Mouse (Mus musculus) embryonic fibroblast, embryonic 13.5 days (primary cell): ENCODE results near the gene Nrl. TPM values are rescaled to one million over a fixed set of nuclear protein-coding genes. Genes with fewer than 3 reads are reported as not detected.

Experiments
- H3K27ac ChIP-seq: 2 replicates; pipeline ENCODE4 v1.5.1; 2012; ENCODE audit warnings: low read length, control low read depth, inconsistent platforms; ENCODE audit not compliant: insufficient read depth
- H3K4me1 ChIP-seq: 2 replicates; pipeline ENCODE4 v1.6.1; 2011; ENCODE audit warnings: low read length; ENCODE audit not compliant: control insufficient read depth, insufficient read depth
- H3K4me3 ChIP-seq: 2 replicates; pipeline ENCODE4 v1.5.1; 2011; ENCODE audit warnings: mild to moderate bottlenecking, control low read depth, low read length; ENCODE audit not compliant: insufficient read depth
- CTCF ChIP-seq: IDR thresholded peaks from 2 replicates; pipeline ENCODE4 v1.5.1; 2011; ENCODE audit warnings: mild to moderate bottlenecking, control low read depth, low read length, moderate library complexity, borderline replicate concordance; ENCODE audit not compliant: insufficient read depth
- POLR2A ChIP-seq: IDR thresholded peaks from 2 replicates; pipeline ENCODE4 v1.6.1; 2011; ENCODE audit warnings: low read depth, mild to moderate bottlenecking, control low read depth, low read length, moderate library complexity
- polyA plus RNA-seq: library from polyadenylated mRNA; stranded (reverse); fragments of >200 nt; gene quantifications from 2 replicates; pipeline ENCODE4 v1.2.4, GENCODE M21; 2011; ENCODE audit warnings: low read depth; ENCODE audit not compliant: missing spikeins, insufficient read length

The Nrl gene
- polyA plus RNA-seq, 1 experiment, result not detected

- TF ChIP-seq CTCF (no peak), POLR2A (peak; percentile 34; the same call in 1 of the 2 replicates)
- Histone ChIP-seq H3K4me3 (peak overlapping the region; percentile 83), H3K27ac (peak overlapping the region; percentile 23; the same call in 1 of the 2 replicates), H3K4me1 (0 out of 2 replicates have a peak, but pooled peaks cover 2% of the 10 kb centered on the region)
These were observed 16.1 kb upstream of the Nrl start for GRCm38 (mm10) chr14:55540787-55541321.

GRCm38 (mm10) chr14:55540067-55540786 is 15.4 kb upstream of the Nrl start, which contains the start of gene Pck2:
TSS of gene Pck2 (plus strand) at chr14:55540266.
- H3K4me1 ChIP-seq, result 0 out of 2 replicates have a peak, but pooled peaks cover 2% of the 10 kb centered on the region
- TF ChIP-seq CTCF (no peak), POLR2A (peak; percentile 92)
- peak within 1 kb of the TSS; percentile 95 for H3K27ac ChIP-seq

GRCm38 (mm10) chr14:55536116-55536745 is 11.4 kb upstream of the Nrl start:
- H3K4me1 ChIP-seq, result no peaks in the 10 kb centered on the region

More at GRCm38 (mm10) chr14:55540067-55540786, 15.4 kb upstream of the Nrl start, which contains the start of gene Pck2:
- peak within 1 kb of the TSS; percentile 83 for H3K4me3 ChIP-seq

GRCm38 (mm10) chr14:55527940-55528339 is 3.2 kb upstream of the Nrl start:
- TF ChIP-seq POLR2A (no peak), CTCF (no peak)
- Histone ChIP-seq H3K4me1 (no peaks in the 10 kb centered on the region), H3K27ac (no peak overlapping the region), H3K4me3 (no peak overlapping the region)

More at GRCm38 (mm10) chr14:55536116-55536745, 11.4 kb upstream of the Nrl start:
- H3K4me3 ChIP-seq, result no peak overlapping the region
- no peak overlapping the region for H3K27ac ChIP-seq
- TF ChIP-seq CTCF (peak; percentile 77; the same call in 1 of the 2 replicates), POLR2A (no peak)

- Histone ChIP-seq H3K4me1 (no peaks in the 10 kb centered on the region), H3K27ac (no peak overlapping the region), H3K4me3 (no peak overlapping the region)
- TF ChIP-seq CTCF, result no peak
- TF ChIP-seq POLR2A, result no peak
These were observed 1.9 kb upstream of the Nrl start for GRCm38 (mm10) chr14:55526674-55527073.

- H3K4me3 ChIP-seq, result no peak overlapping the region
These were observed 719 bp downstream of the Nrl start for GRCm38 (mm10) chr14:55524062-55524461.

GRCm38 (mm10) chr14:55520451-55521361 is 4.1 kb downstream of the Nrl start:
- no peaks in the 10 kb centered on the region for H3K4me1 ChIP-seq
- H3K27ac ChIP-seq, result no peak overlapping the region
- TF ChIP-seq POLR2A, result no peak
- TF ChIP-seq CTCF, result no peak
- peak overlapping the region; percentile 36 for H3K4me3 ChIP-seq

More at GRCm38 (mm10) chr14:55524062-55524461, 719 bp downstream of the Nrl start:
- Histone ChIP-seq H3K4me1 (no peaks in the 10 kb centered on the region), H3K27ac (no peak overlapping the region)
- TF ChIP-seq CTCF, result no peak
- no peak for TF ChIP-seq POLR2A

- TF ChIP-seq POLR2A (no peak), CTCF (no peak)
- Histone ChIP-seq H3K27ac (no peak overlapping the region), H3K4me1 (no peaks in the 10 kb centered on the region), H3K4me3 (no peak overlapping the region)
These were observed 5.2 kb downstream of the Nrl start for GRCm38 (mm10) chr14:55519604-55520003.

GRCm38 (mm10) chr14:55518897-55519296 is 5.9 kb downstream of the Nrl start:
- TF ChIP-seq POLR2A, result no peak
- TF ChIP-seq CTCF, result no peak
- H3K27ac ChIP-seq, result no peak overlapping the region
- no peak overlapping the region for H3K4me3 ChIP-seq
- H3K4me1 ChIP-seq, result no peaks in the 10 kb centered on the region
